Mouse (Mus musculus): ENCODE results near the gene Bnipl.
A peak's percentile ranks its signal among the peaks of the same experiment; 100 is the strongest.
"Not testable (repeated sequence)": the region's sequence is repeated elsewhere in the genome, so short reads cannot be mapped to it uniquely, and the experiment has no call there.

Gene Bnipl

DNA sequence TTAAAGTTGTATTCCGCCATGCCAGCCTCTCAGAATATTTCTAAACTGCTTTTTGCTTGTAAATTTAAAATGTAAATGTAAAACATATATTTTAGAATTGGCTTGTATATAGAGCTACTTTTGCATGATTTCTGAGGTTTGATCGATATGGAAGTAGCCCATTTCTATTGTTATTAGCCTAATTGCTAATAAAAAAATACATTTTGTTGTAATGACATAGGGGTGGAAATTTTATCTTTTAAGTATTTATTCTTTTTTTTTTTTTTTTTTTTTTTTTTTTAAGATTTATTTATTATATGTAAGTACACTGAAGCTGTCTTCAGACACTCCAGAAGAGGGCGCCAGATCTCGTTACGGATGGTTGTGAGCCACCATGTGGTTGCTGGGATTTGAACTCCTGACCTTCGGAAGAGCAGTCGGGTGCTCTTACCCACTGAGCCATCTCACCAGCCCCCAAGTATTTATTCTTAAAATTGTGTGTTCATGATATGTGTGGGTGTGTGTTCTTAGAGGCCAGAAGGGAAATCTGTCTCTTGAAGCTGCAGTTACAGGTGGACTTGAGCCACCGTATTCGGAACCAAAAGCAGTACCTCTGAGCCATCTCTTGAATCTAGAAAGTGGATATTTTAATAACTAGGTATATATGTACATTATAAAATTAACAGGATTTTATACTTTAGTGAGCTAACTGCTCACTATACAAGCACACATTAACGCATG lies 37.9 kb downstream of the Bnipl start:
- not testable (repeated sequence) for DNase-seq (ENCODE audit: low read depth, low spot score)

DNA sequence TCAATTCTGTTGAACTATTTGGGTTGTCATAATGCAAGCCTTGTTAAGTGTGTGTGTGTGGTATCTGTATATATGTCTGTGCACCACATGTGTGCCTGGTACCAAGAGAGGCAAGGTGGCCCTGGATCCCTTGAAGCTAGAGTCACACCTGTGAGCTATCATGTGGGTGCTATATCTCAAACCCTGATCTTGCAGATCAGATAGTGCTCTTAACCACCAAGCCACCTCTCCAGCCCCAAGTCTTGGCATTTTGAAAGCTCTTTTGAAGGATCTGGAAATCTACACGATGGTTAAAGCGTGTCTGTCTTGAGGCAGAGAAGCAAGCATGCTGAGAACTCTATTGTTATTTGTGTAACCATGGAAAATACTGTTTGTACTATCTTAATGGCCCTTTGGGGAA lies 40.4 kb downstream of the Bnipl start:
- peak; percentile 68 for DNase-seq (ENCODE audit: low read depth, low spot score)

DNA sequence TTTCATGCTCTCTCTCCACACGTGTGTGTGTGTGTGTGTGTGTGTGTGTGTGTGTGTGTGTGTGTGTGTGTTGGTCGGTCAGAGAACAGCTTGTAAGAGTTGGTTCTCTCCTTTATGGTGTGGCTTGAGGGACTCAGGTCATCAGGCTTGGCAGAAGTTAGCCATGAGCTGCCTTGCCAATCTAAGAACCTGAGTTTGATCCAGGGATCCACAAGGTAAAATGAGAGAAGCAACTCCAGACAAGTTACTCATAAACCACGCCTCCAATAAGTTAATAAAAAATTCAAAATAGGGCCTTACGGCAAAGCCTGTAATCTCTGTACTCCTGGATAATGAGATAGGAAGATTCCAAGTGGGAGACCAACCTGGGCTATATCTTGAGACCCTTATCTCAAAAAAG lies 42.7 kb downstream of the Bnipl start:
- no peak for DNase-seq (ENCODE audit: low read depth, low spot score)

DNA sequence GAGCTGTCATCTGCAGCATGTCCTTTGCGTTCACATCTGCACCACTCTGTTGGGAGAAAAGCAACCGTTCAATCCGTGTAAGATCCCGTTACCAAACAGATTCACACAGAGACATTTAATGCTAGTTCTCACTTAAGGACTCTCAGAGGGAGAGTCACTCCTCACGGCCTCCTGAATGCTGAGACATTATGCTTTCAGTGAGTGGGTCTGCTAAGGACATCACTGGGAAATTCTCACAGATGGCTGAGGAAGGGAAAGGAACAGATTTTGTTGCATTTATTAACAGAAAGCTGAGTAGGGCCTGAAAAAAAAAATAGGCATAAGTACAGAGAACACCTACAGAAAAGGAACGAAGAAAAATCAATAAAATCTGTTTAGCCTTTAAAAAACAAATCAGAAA lies 47.1 kb downstream of the Bnipl start:
- DNase-seq (ENCODE audit: low read depth, low spot score): no peak

DNA sequence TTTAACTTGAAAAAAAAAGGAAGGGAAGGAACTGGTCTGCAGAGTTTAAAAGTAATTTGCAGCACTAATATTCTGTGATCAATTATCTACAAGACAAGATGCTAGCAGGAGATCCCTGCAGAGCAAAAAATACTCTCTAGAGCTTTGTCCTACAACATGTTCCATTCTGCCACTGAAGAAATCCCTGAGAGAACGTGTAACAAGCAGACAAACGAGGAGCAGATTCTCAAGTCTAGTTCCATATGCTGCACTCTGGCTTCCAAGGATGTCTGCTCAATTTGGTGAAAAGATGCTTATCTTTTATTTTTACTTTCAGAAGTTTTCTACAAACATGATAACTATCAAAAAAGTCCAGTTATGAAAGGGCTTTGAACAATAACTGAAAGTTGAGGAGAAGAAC lies 50.4 kb downstream of the Bnipl start:
- no peak for DNase-seq (ENCODE audit: low read depth, low spot score)

DNA sequence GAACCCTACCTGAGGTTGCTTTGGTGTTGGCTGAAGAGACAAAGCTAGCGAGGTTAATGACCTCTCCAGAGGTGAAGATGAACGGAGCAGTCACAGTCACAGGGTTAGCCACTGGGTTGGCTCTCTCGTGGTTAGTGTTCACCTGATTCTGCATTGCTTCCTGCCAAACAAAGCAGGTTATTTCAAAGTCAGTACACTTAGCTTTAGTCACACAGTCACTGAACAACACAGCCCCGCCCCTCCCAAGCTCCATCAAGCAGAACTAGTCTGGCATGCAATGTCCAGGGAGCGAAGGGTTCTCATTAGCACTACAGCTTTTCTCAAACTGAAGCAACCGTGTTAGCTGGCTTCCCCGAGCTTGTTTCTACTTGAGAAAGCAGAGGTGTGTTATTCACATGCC lies 50.9 kb downstream of the Bnipl start:
- DNase-seq (ENCODE audit: low read depth, low spot score): no peak

DNA sequence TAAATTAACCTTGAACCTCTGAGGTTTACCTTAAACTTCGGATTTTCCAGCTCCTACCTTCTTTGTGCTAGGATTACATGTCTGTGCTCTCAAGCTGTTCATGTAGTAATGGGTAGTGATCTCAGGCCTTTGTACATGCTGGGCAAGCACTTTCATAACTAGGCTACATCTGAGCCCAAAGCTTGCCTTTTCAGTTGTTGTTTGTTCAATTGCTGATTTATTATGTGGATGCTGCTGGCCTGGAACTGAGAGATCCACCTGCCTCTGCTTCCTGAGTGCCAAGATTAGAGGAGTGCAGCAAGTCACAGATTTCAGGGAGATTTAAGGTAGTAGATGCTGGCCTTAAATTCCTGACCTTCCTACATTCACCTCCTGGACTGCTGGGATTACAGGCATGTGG lies 51.9 kb downstream of the Bnipl start:
- DNase-seq (ENCODE audit: low read depth, low spot score): no peak

DNA sequence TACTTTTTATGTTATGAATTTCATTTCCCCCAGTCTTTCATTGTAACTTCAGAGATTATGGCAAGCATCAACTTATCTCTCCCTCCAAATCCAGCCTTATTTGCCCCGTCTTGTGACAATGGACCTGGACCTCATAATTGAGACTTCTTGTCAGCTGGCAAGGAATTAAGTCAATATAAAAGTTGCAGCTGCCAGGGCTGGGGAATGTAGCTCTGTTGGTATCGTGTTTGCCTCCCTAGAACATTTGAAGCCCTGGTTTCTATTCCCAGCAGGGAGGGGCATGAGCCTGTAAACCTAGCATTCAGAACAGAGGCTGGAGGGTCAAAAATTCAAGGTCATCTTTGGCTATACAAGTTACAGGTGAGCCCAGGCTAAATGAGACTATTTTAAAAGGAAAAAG lies 55.2 kb downstream of the Bnipl start:
- no peak for DNase-seq (ENCODE audit: low read depth, low spot score)

DNA sequence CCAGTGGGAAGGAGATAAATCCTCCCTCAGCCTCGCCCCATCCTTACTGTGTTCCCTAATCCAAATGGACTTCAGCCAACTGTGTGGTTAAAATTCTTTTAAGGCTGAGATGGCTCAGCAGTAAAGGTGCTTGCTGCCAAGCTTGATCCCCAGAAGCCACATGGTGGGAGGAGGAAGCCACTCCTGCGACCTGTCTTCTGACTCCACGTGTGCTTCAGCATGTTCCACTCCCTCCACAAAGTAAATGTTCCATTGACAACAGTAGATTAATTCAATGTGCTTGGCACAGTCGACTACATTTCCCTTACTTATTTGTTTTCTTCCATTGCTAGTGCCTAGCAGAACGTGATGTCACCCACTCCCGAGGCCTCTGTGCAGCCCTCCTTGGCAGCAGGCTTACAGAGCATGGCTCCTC lies 56.3 kb downstream of the Bnipl start:
- DNase-seq (ENCODE audit: low read depth, low spot score): no peak
